Mouse (Mus musculus): Measurements from ENCODE around the gene Clpx.

GRCm38 (mm10) chr9:65303586-65303985 lies 9.5 kb downstream of the Clpx start:
- TF ChIP-seq GABPA (IDR thresholded peaks at IDR 0.05; ENCODE audit: low read depth, low read length) (no peak), EP300 (IDR thresholded peaks at IDR 0.05; ENCODE audit: low read depth in 1 of 2, low read length in 2 of 2) (no peak)
